Mouse (Mus musculus) lung, postnatal 0 days (tissue): ENCODE measurements at regions not wholly inside any gene's neighbourhood (a gene's known extent, or its start where the extent isn't known, plus 50 kb on each side); places are given as distances from the start of the nearest gene placed in this dataset.

Experiments used
- ATAC-seq: fragments of 200-750 bp; cut with Nextera tagmentation; 2 replicates; pipeline ENCODE4 v1.8.0; 2017; ENCODE audit warnings: moderate library complexity
- DNase-seq: peaks from one replicate; pipeline ENCODE4 v3.0.0-alpha.2; 2016; ENCODE audit warnings: low spot score
- H3K27ac ChIP-seq: fragments of 300-500 bp; sonication (generic); 2 replicates; pipeline ENCODE4 v1.5.1; 2014; ENCODE audit warnings: antibody characterized with exemption, mild to moderate bottlenecking, low read length, mixed read lengths
- H3K27me3 ChIP-seq: fragments of 300-500 bp; sonication (generic); replicated peaks from 2 replicates; pipeline ENCODE4 v1.6.1; 2014; ENCODE audit warnings: low read length, mixed read lengths; ENCODE audit not compliant: insufficient read depth
- H3K36me3 ChIP-seq: fragments of 300-500 bp; sonication (generic); 2 replicates; pipeline ENCODE4 v1.6.1; 2014; ENCODE audit warnings: low read length, mixed read lengths; ENCODE audit not compliant: insufficient read depth
- H3K4me1 ChIP-seq: fragments of 300-500 bp; sonication (generic); 2 replicates; pipeline ENCODE4 v1.6.1; 2014; ENCODE audit warnings: antibody characterized with exemption, low read depth, low read length, mixed read lengths; ENCODE audit not compliant: insufficient read depth
- H3K4me2 ChIP-seq: fragments of 300-500 bp; sonication (generic); replicated peaks from 2 replicates; pipeline ENCODE4 v1.6.1; 2014; ENCODE audit warnings: low read depth, mild to moderate bottlenecking, low read length, moderate library complexity, mixed read lengths
- H3K4me3 ChIP-seq: fragments of 300-500 bp; sonication (generic); 2 replicates; pipeline ENCODE4 v1.5.1; 2014; ENCODE audit warnings: low read depth, low read length
- H3K9ac ChIP-seq: fragments of 300-500 bp; sonication (generic); replicated peaks from 2 replicates; pipeline ENCODE4 v1.6.1; 2014; ENCODE audit warnings: low read depth, mild to moderate bottlenecking
- H3K9me3 ChIP-seq: fragments of 300-500 bp; sonication (generic); 2 replicates; pipeline ENCODE4 v1.6.1; 2016; ENCODE audit warnings: low read length, mixed read lengths
- CTCF ChIP-seq: IDR thresholded peaks from 2 replicates; pipeline ENCODE4 v1.5.1; 2016; ENCODE audit warnings: antibody characterized with exemption, mild to moderate bottlenecking
- EP300 ChIP-seq: IDR thresholded peaks from 2 replicates; pipeline ENCODE4 v1.6.1; 2016; ENCODE audit warnings: antibody characterized with exemption, mild to moderate bottlenecking, control low read depth
- WGBS: fragments of 180-500 bp; shearing (Covaris S2); extraction: QIAGEN DNeasy Blood & Tissue Kit; methylation state at CpG from one replicate; pipeline ENCODE4 v1.1.7; 2014; 5-methylcytosine and 5-hydroxymethylcytosine counted together

DNA sequence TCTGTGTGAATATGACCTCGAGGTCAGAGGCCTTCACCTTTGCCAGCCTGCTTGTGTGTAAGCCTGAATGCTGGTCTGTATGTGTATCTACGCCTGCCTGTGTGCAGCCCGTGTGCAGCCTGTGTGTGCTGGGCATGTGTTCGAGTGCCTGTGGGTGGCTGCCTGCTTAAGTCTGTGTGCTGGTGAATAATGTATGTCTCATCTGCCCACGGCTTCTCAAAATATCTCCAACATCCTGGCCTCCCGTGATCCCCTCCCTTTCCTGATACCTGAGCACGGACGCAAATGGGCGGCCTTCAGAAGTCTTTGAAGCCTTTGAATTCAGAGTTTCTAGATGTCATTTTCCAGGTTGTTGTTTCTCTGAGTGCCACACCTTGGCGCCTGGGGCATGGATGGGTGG is 170.1 kb upstream of the Zfp64 start:
- DNase-seq = no peak
- TF ChIP-seq CTCF (no peak), EP300 (no peak)
- no peaks in the 10 kb centered on the region for H3K9me3 ChIP-seq
- no peak overlapping the region for H3K9ac ChIP-seq
- no peaks in the 10 kb centered on the region for H3K36me3 ChIP-seq
- H3K27me3 ChIP-seq = no peaks in the 10 kb centered on the region
- no peak for ATAC-seq
- H3K27ac ChIP-seq = no peak overlapping the region
- H3K4me2 ChIP-seq = no peak overlapping the region
- whole genome bisulfite sequencing = 87% methylated on average over 10 of the region's 10 CpGs
- no peak overlapping the region for H3K4me3 ChIP-seq
- H3K4me1 ChIP-seq = no peaks in the 10 kb centered on the region

DNA sequence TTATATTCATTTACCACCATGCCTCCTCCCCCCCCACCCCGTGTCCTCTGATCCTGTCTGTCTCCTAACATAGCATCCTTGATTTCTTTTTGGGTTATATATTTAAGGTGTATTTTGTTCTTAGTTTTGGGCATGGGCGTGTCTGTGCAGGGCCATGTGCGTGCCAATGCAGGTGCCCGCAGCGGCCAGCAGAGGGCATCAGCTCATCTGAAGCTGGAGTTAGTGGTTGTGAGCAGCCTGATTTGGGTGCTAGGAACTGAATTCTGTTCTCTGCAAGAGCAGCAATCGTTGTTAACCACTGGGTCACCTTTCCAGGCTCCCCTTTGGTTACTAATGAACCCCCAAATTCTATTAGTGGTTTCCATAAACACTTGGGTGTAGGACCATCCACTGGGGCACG is 167.5 kb upstream of the Zfp64 start:
- ATAC-seq = no peak
- H3K9me3 ChIP-seq = no peaks in the 10 kb centered on the region
- no peaks in the 10 kb centered on the region for H3K36me3 ChIP-seq
- H3K4me1 ChIP-seq = no peaks in the 10 kb centered on the region
- H3K27me3 ChIP-seq = no peaks in the 10 kb centered on the region
- DNase-seq = no peak
- TF ChIP-seq CTCF (peak; percentile 14), EP300 (no peak)
- no peak overlapping the region for H3K9ac ChIP-seq
- 88% methylated on average over 7 of the region's 7 CpGs for WGBS
- no peak overlapping the region for H3K4me3 ChIP-seq
- H3K4me2 ChIP-seq = no peak overlapping the region
- H3K27ac ChIP-seq = no peak overlapping the region

GRCm38 (mm10) chr2:169116841-169117240 is 161.5 kb upstream of the Zfp64 start:
- no peak overlapping the region for H3K4me3 ChIP-seq
- H3K27ac ChIP-seq = no peak overlapping the region
- H3K9me3 ChIP-seq = no peaks in the 10 kb centered on the region
- DNase-seq (no peak), ATAC-seq (no peak)
- no peaks in the 10 kb centered on the region for H3K36me3 ChIP-seq
- 49% methylated on average over 10 of the region's 10 CpGs for WGBS
- H3K4me2 ChIP-seq = no peak overlapping the region
- no peak for TF ChIP-seq EP300
- TF ChIP-seq CTCF = no peak
- H3K9ac ChIP-seq = no peak overlapping the region
- H3K27me3 ChIP-seq = no peaks in the 10 kb centered on the region
- no peaks in the 10 kb centered on the region for H3K4me1 ChIP-seq

DNA sequence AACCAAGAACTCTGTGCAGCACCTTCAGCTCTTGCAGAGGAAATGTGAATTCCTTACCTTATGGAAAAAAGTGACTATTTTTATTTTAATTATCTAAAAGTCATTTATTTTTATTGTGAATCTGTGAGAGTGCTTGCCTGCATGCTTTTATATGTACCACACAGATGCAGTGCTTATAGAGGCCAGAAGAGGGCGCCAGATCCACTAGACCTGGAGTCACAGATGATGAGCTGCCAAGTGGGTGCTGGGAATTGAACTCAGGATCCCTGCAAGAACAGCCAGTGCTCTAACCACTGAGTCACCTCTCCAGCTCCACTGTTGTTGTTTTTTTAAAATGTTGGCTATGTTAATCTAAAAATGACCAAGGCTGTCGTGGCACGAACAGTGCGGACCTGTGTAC is 153.7 kb upstream of the Zfp64 start:
- WGBS = 82% methylated on average over 4 of the region's 4 CpGs

GRCm38 (mm10) chr2:169108037-169108436 is 152.7 kb upstream of the Zfp64 start:
- H3K9me3 ChIP-seq = no peaks in the 10 kb centered on the region
- no peaks in the 10 kb centered on the region for H3K27me3 ChIP-seq
- H3K4me1 ChIP-seq = no peaks in the 10 kb centered on the region
- H3K36me3 ChIP-seq = no peaks in the 10 kb centered on the region
- no peak overlapping the region for H3K9ac ChIP-seq
- 31% methylated on average over 10 of the region's 10 CpGs for WGBS
- peak; percentile 26 for DNase-seq
- no peak overlapping the region for H3K4me3 ChIP-seq
- no peak overlapping the region for H3K4me2 ChIP-seq
- no peak for ATAC-seq
- no peak overlapping the region for H3K27ac ChIP-seq
- TF ChIP-seq EP300 (no peak), CTCF (peak; percentile 86)

More for the DNA sequence above, 153.7 kb upstream of the Zfp64 start:
- Histone ChIP-seq H3K27ac (no peak overlapping the region), H3K9ac (no peak overlapping the region), H3K27me3 (no peaks in the 10 kb centered on the region), H3K36me3 (no peaks in the 10 kb centered on the region), H3K4me2 (no peak overlapping the region), H3K4me3 (no peak overlapping the region), H3K9me3 (no peaks in the 10 kb centered on the region), H3K4me1 (no peaks in the 10 kb centered on the region)
- ATAC-seq = no peak
- no peak for TF ChIP-seq EP300
- TF ChIP-seq CTCF = peak; percentile 42
- no peak for DNase-seq

- Histone ChIP-seq H3K4me1 (no peaks in the 10 kb centered on the region), H3K4me3 (no peak overlapping the region), H3K9me3 (no peaks in the 10 kb centered on the region), H3K36me3 (no peaks in the 10 kb centered on the region), H3K9ac (no peak overlapping the region), H3K27me3 (no peaks in the 10 kb centered on the region), H3K27ac (no peak overlapping the region), H3K4me2 (no peak overlapping the region)
- DNase-seq = peak; percentile 10
- TF ChIP-seq EP300 (no peak), CTCF (no peak)
- WGBS = 65% methylated on average over 13 of the region's 13 CpGs
- no peak; the same call in 1 of the 2 replicates for ATAC-seq
These were observed 146.3 kb upstream of the Zfp64 start for GRCm38 (mm10) chr2:169101506-169102261.
